Mouse (Mus musculus): ENCODE data around the gene Ppm1a. TPM values are rescaled to one million over a fixed set of nuclear protein-coding genes. Genes with fewer than 3 reads are reported as not detected.
A peak's percentile ranks its signal among the peaks of the same experiment; 100 is the strongest.

Ppm1a gene
- polyA plus RNA-seq, 1 experiment from 2014 or later = 35.9 TPM

GRCm38 (mm10) chr12:72785183-72785930, 28.1 kb downstream of the Ppm1a start:
- H3K4me3 ChIP-seq = no peak overlapping the region
- peaks cover 15% of the 10 kb centered on the region for H3K4me1 ChIP-seq
- peaks cover 46% of the 10 kb centered on the region for H3K36me3 ChIP-seq
- 83% methylated on average over 6 of the region's 6 CpGs for WGBS
- no peak overlapping the region for H3K9ac ChIP-seq
- H3K27ac ChIP-seq (replicated peaks) = no peak overlapping the region
- H3K4me2 ChIP-seq = no peak overlapping the region
- no peak for ATAC-seq (ENCODE audit: extremely low read depth, insufficient number of reproducible peaks, low FRiP score, low TSS enrichment)
- no peaks in the 10 kb centered on the region for H3K9me3 ChIP-seq
- H3K27me3 ChIP-seq (replicated peaks) = no peaks in the 10 kb centered on the region

- ATAC-seq (ENCODE audit: extremely low read depth, insufficient number of reproducible peaks, low FRiP score, low TSS enrichment) = no peak
- peaks cover 53% of the 10 kb centered on the region for H3K36me3 ChIP-seq
- H3K4me3 ChIP-seq = no peak overlapping the region
- H3K27me3 ChIP-seq (replicated peaks) = no peaks in the 10 kb centered on the region
- H3K4me2 ChIP-seq = no peak overlapping the region
- 84% methylated on average over 5 of the region's 5 CpGs for WGBS
- peaks cover 13% of the 10 kb centered on the region for H3K4me1 ChIP-seq
- H3K9me3 ChIP-seq = no peaks in the 10 kb centered on the region
- no peak overlapping the region for H3K27ac ChIP-seq (replicated peaks)
- no peak overlapping the region for H3K9ac ChIP-seq
Observed at GRCm38 (mm10) chr12:72786551-72786950, 29.3 kb downstream of the Ppm1a start.

GRCm38 (mm10) chr12:72786986-72787385, 29.7 kb downstream of the Ppm1a start:
- 85% methylated on average over 4 of the region's 4 CpGs for WGBS
- Histone ChIP-seq H3K27ac (replicated peaks) (no peak overlapping the region), H3K4me3 (no peak overlapping the region), H3K27me3 (replicated peaks) (no peaks in the 10 kb centered on the region), H3K9ac (no peak overlapping the region), H3K4me2 (no peak overlapping the region), H3K9me3 (no peaks in the 10 kb centered on the region), H3K4me1 (peaks cover 9% of the 10 kb centered on the region), H3K36me3 (peaks cover 56% of the 10 kb centered on the region)
- ATAC-seq (ENCODE audit: extremely low read depth, insufficient number of reproducible peaks, low FRiP score, low TSS enrichment) = no peak

- no peak for ATAC-seq (ENCODE audit: extremely low read depth, insufficient number of reproducible peaks, low FRiP score, low TSS enrichment)
- WGBS = 41% methylated on average over 7 of the region's 7 CpGs
- H3K4me1 ChIP-seq = peaks cover 3% of the 10 kb centered on the region
Observed at GRCm38 (mm10) chr12:72790538-72790937, 33.3 kb downstream of the Ppm1a start.

GRCm38 (mm10) chr12:72792320-72793091, 35.3 kb downstream of the Ppm1a start:
- Histone ChIP-seq H3K27me3 (replicated peaks) (no peaks in the 10 kb centered on the region), H3K4me3 (no peak overlapping the region), H3K9ac (no peak overlapping the region), H3K9me3 (no peaks in the 10 kb centered on the region), H3K27ac (replicated peaks) (no peak overlapping the region), H3K36me3 (peaks cover 63% of the 10 kb centered on the region), H3K4me1 (peaks cover 3% of the 10 kb centered on the region), H3K4me2 (no peak overlapping the region)
- no peak for ATAC-seq (ENCODE audit: extremely low read depth, insufficient number of reproducible peaks, low FRiP score, low TSS enrichment)
- 94% methylated on average over 11 of the region's 11 CpGs for WGBS

More at GRCm38 (mm10) chr12:72790538-72790937, 33.3 kb downstream of the Ppm1a start:
- Histone ChIP-seq H3K9me3 (no peaks in the 10 kb centered on the region), H3K36me3 (peaks cover 65% of the 10 kb centered on the region), H3K9ac (no peak overlapping the region), H3K27ac (replicated peaks) (no peak overlapping the region), H3K4me3 (no peak overlapping the region), H3K27me3 (replicated peaks) (no peaks in the 10 kb centered on the region), H3K4me2 (no peak overlapping the region)

GRCm38 (mm10) chr12:72793983-72794382, 36.7 kb downstream of the Ppm1a start:
- Histone ChIP-seq H3K4me2 (no peak overlapping the region), H3K9ac (no peak overlapping the region), H3K9me3 (no peaks in the 10 kb centered on the region), H3K27ac (replicated peaks) (no peak overlapping the region), H3K36me3 (peaks cover 59% of the 10 kb centered on the region), H3K4me1 (peaks cover 3% of the 10 kb centered on the region), H3K4me3 (no peak overlapping the region), H3K27me3 (replicated peaks) (no peaks in the 10 kb centered on the region)
- WGBS = 92% methylated on average over 8 of the region's 8 CpGs
- ATAC-seq (ENCODE audit: extremely low read depth, insufficient number of reproducible peaks, low FRiP score, low TSS enrichment) = no peak

- 74% methylated on average over 6 of the region's 6 CpGs for WGBS
Observed at GRCm38 (mm10) chr12:72809798-72810197, 52.5 kb downstream of the Ppm1a start.

GRCm38 (mm10) chr12:72811588-72811987, 54.3 kb downstream of the Ppm1a start:
- Histone ChIP-seq H3K36me3 (peaks cover 11% of the 10 kb centered on the region; the same call in 1 of the 2 replicates), H3K4me1 (no peaks in the 10 kb centered on the region), H3K9me3 (peaks cover 3% of the 10 kb centered on the region; the same call in 1 of the 2 replicates), H3K27ac (replicated peaks) (no peak overlapping the region), H3K9ac (no peak overlapping the region), H3K27me3 (replicated peaks) (no peaks in the 10 kb centered on the region), H3K4me2 (no peak overlapping the region), H3K4me3 (no peak overlapping the region)
- ATAC-seq (ENCODE audit: extremely low read depth, insufficient number of reproducible peaks, low FRiP score, low TSS enrichment) = no peak
- 81% methylated on average over 3 of the region's 3 CpGs for WGBS

More at GRCm38 (mm10) chr12:72809798-72810197, 52.5 kb downstream of the Ppm1a start:
- H3K4me3 ChIP-seq = no peak overlapping the region
- ATAC-seq (ENCODE audit: extremely low read depth, insufficient number of reproducible peaks, low FRiP score, low TSS enrichment) = no peak
- peaks cover 3% of the 10 kb centered on the region; the same call in 1 of the 2 replicates for H3K9me3 ChIP-seq
- H3K4me2 ChIP-seq = no peak overlapping the region
- H3K27me3 ChIP-seq (replicated peaks) = no peaks in the 10 kb centered on the region
- H3K4me1 ChIP-seq = no peaks in the 10 kb centered on the region
- H3K9ac ChIP-seq = no peak overlapping the region
- peaks cover 11% of the 10 kb centered on the region; the same call in 1 of the 2 replicates for H3K36me3 ChIP-seq
- no peak overlapping the region for H3K27ac ChIP-seq (replicated peaks)

- no peak for ATAC-seq (ENCODE audit: extremely low read depth, insufficient number of reproducible peaks, low FRiP score, low TSS enrichment)
Observed at GRCm38 (mm10) chr12:72820940-72821431, 63.7 kb downstream of the Ppm1a start.

GRCm38 (mm10) chr12:72821589-72821988, 64.3 kb downstream of the Ppm1a start:
- peak overlapping the region; percentile 57 for H3K4me3 ChIP-seq
- peak overlapping the region; percentile 70 for H3K9ac ChIP-seq
- peaks cover 7% of the 10 kb centered on the region; the same call in 1 of the 2 replicates for H3K4me1 ChIP-seq
- H3K27ac ChIP-seq (replicated peaks) = peak overlapping the region; percentile 21; the same call in 1 of the 2 replicates
- no peaks in the 10 kb centered on the region for H3K36me3 ChIP-seq
- H3K27me3 ChIP-seq (replicated peaks) = peaks cover 29% of the 10 kb centered on the region
- no peaks in the 10 kb centered on the region for H3K9me3 ChIP-seq
- 36% methylated on average over 6 of the region's 6 CpGs for WGBS
- peak overlapping the region; percentile 89 for H3K4me2 ChIP-seq
- no peak for ATAC-seq (ENCODE audit: extremely low read depth, insufficient number of reproducible peaks, low FRiP score, low TSS enrichment)

More at GRCm38 (mm10) chr12:72820940-72821431, 63.7 kb downstream of the Ppm1a start:
- Histone ChIP-seq H3K27ac (replicated peaks) (peak overlapping the region; percentile 59), H3K4me1 (peaks cover 7% of the 10 kb centered on the region; the same call in 1 of the 2 replicates), H3K4me3 (peak overlapping the region; percentile 57), H3K27me3 (replicated peaks) (peaks cover 28% of the 10 kb centered on the region), H3K9ac (peak overlapping the region; percentile 70), H3K36me3 (no peaks in the 10 kb centered on the region), H3K4me2 (peak overlapping the region; percentile 89), H3K9me3 (no peaks in the 10 kb centered on the region)
- 5% methylated on average over 24 of the region's 24 CpGs for WGBS

- Histone ChIP-seq H3K36me3 (no peaks in the 10 kb centered on the region), H3K27ac (replicated peaks) (no peak overlapping the region), H3K4me1 (peaks cover 6% of the 10 kb centered on the region; the same call in 1 of the 2 replicates), H3K27me3 (replicated peaks) (peaks cover 40% of the 10 kb centered on the region), H3K9ac (no peak overlapping the region), H3K4me2 (no peak overlapping the region), H3K9me3 (no peaks in the 10 kb centered on the region), H3K4me3 (no peak overlapping the region)
- ATAC-seq (ENCODE audit: extremely low read depth, insufficient number of reproducible peaks, low FRiP score, low TSS enrichment) = no peak
- WGBS = 38% methylated on average over 5 of the region's 5 CpGs
Observed at GRCm38 (mm10) chr12:72825656-72826055, 68.4 kb downstream of the Ppm1a start.
